Mouse (Mus musculus): ENCODE measurements around the gene Ocrl. TPM values are rescaled to one million over a fixed set of nuclear protein-coding genes. Genes with fewer than 3 reads are reported as not detected.

The Ocrl gene
- 13.0 and 15.9 TPM in 2 replicates for polyA plus RNA-seq (2012; rRNA removed)

GRCm38 (mm10) chrX:47912306-47912792 is at the start of gene Ocrl:
Gene Ocrl (plus strand): TSS chrX:47912387.

GRCm38 (mm10) chrX:47892431-47893024 is 19.7 kb upstream of the Ocrl start, which contains the start of gene Smarca1:
Gene Smarca1 (minus strand): TSS chrX:47892974.

Other genes starting within 250 kb of the Ocrl start
- gene Smarca1, start 19.4 kb upstream of the Ocrl start, polyA plus RNA-seq (2012; rRNA removed), result 8.1 and 8.3 TPM in 2 replicates
- gene Apln, start 122.5 kb downstream of the Ocrl start, polyA plus RNA-seq (2012; rRNA removed), result 5.4 and 5.7 TPM in 2 replicates
- 2.5 and 2.9 TPM in 2 replicates for gene Xpnpep2, start 196.3 kb downstream of the Ocrl start, polyA plus RNA-seq (2012; rRNA removed)
- gene Sash3, start 234.0 kb downstream of the Ocrl start, polyA plus RNA-seq (2012; rRNA removed), result 2.4 and 2.9 TPM in 2 replicates